Mouse (Mus musculus) R1 (cell line): Measurements from ENCODE around the gene Mr1.

Experiments used
- DNase-seq: peaks from one replicate; pipeline ENCODE4 v3.0.0-alpha.2; 2018; ENCODE audit warnings: low read depth, low spot score

The Mr1 gene

GRCm38 (mm10) chr1:155127429-155127934, 19.1 kb downstream of the Mr1 start:
- no peak for DNase-seq

- no peak for DNase-seq
Observed at GRCm38 (mm10) chr1:155126716-155127115, 19.9 kb downstream of the Mr1 start.

- DNase-seq = no peak
Observed at GRCm38 (mm10) chr1:155124397-155124796, 22.2 kb downstream of the Mr1 start.

GRCm38 (mm10) chr1:155121977-155122939, 24.4 kb downstream of the Mr1 start:
- no peak for DNase-seq

- DNase-seq = no peak
Observed at GRCm38 (mm10) chr1:155119719-155120118, 26.9 kb downstream of the Mr1 start.

- DNase-seq = no peak
Observed at GRCm38 (mm10) chr1:155113946-155114345, 32.7 kb downstream of the Mr1 start.

GRCm38 (mm10) chr1:155112875-155113274, 33.7 kb downstream of the Mr1 start:
- DNase-seq = no peak

- DNase-seq = no peak
Observed at GRCm38 (mm10) chr1:155112118-155112517, 34.5 kb downstream of the Mr1 start.

GRCm38 (mm10) chr1:155111491-155111890, 35.1 kb downstream of the Mr1 start:
- DNase-seq = peak; percentile 65

GRCm38 (mm10) chr1:155109387-155110350, 36.9 kb downstream of the Mr1 start:
- no peak for DNase-seq

- no peak for DNase-seq
Observed at GRCm38 (mm10) chr1:155108412-155108811, 38.2 kb downstream of the Mr1 start.

- no peak for DNase-seq
Observed at GRCm38 (mm10) chr1:155107843-155108242, 38.8 kb downstream of the Mr1 start.

- no peak for DNase-seq
Observed at GRCm38 (mm10) chr1:155106310-155106709, 40.3 kb downstream of the Mr1 start.

GRCm38 (mm10) chr1:155103991-155104390, 42.6 kb downstream of the Mr1 start:
- DNase-seq = no peak

- no peak for DNase-seq
Observed at GRCm38 (mm10) chr1:155102631-155103030, 44.0 kb downstream of the Mr1 start.

GRCm38 (mm10) chr1:155099280-155099848, 47.2 kb downstream of the Mr1 start, which contains the start of gene Ier5:
Gene Ier5, minus strand, starts transcription at chr1:155099636.
- DNase-seq = peak; percentile 93

GRCm38 (mm10) chr1:155098486-155099279, 47.9 kb downstream of the Mr1 start:
- peak; percentile 32 for DNase-seq

- DNase-seq = peak; percentile 41
Observed at GRCm38 (mm10) chr1:155097931-155098485, 48.6 kb downstream of the Mr1 start.

GRCm38 (mm10) chr1:155097354-155097753, 49.3 kb downstream of the Mr1 start:
- no peak for DNase-seq

- DNase-seq = no peak
Observed at GRCm38 (mm10) chr1:155096620-155097261, 49.9 kb downstream of the Mr1 start.
